Mouse (Mus musculus) hindbrain, embryonic 13.5 days (tissue): ENCODE results near the gene Ppp1ca. TPM values are rescaled to one million over a fixed set of nuclear protein-coding genes. Genes with fewer than 3 reads are reported as not detected.

Experiments
- ATAC-seq: fragments of 200-750 bp; cut with Nextera tagmentation; 2 replicates; pipeline ENCODE4 v1.8.0; 2017; ENCODE audit warnings: moderate TSS enrichment; ENCODE audit not compliant: low FRiP score
- H3K27ac ChIP-seq: fragments of 300-500 bp; sonication (generic); 2 replicates; pipeline ENCODE4 v1.5.1; 2015; ENCODE audit warnings: inconsistent platforms, mild to moderate bottlenecking, moderate library complexity
- H3K27me3 ChIP-seq: fragments of 300-500 bp; sonication (generic); 2 replicates; pipeline ENCODE4 v1.6.1; 2015; ENCODE audit warnings: mild to moderate bottlenecking, inconsistent platforms
- H3K36me3 ChIP-seq: fragments of 300-500 bp; sonication (generic); 2 replicates; pipeline ENCODE4 v1.6.1; 2015; ENCODE audit warnings: mild to moderate bottlenecking, inconsistent platforms
- H3K4me1 ChIP-seq: fragments of 300-500 bp; sonication (generic); replicated peaks from 2 replicates; pipeline ENCODE4 v1.6.1; 2015; ENCODE audit warnings: inconsistent platforms
- H3K4me2 ChIP-seq: fragments of 300-500 bp; sonication (generic); 2 replicates; pipeline ENCODE4 v1.6.1; 2015; ENCODE audit warnings: inconsistent platforms, mild to moderate bottlenecking, moderate library complexity
- H3K4me3 ChIP-seq: fragments of 300-500 bp; sonication (generic); 2 replicates; pipeline ENCODE4 v1.5.1; 2015; ENCODE audit warnings: mild to moderate bottlenecking, inconsistent platforms
- H3K9ac ChIP-seq: fragments of 300-500 bp; sonication (generic); 2 replicates; pipeline ENCODE4 v1.6.1; 2015; ENCODE audit warnings: mild to moderate bottlenecking, inconsistent platforms
- H3K9me3 ChIP-seq: fragments of 300-500 bp; sonication (generic); 2 replicates; pipeline ENCODE4 v1.6.1; 2016; ENCODE audit warnings: inconsistent platforms
- WGBS: fragments of 180-500 bp; shearing (Covaris S2); methylation state at CpG from one replicate; pipeline ENCODE4 v1.1.7; 2015; 5-methylcytosine and 5-hydroxymethylcytosine counted together
- polyA plus RNA-seq: library from polyadenylated mRNA; unstranded; fragments of >200 nt; fragmentation: Nextera tagmentation; extraction: Ambion mirVana; gene quantifications from 2 replicates; pipeline ENCODE4 v1.2.1, GENCODE M21; 2015

Ppp1ca gene
- polyA plus RNA-seq, 1 experiment from 2014 or later: 611 TPM

GRCm38 (mm10) chr19:4149764-4150461 is 42.0 kb upstream of the Ppp1ca start:
- Histone ChIP-seq H3K4me2 (peak overlapping the region; percentile 93), H3K27me3 (no peaks in the 10 kb centered on the region), H3K9me3 (no peaks in the 10 kb centered on the region), H3K27ac (no peak overlapping the region), H3K36me3 (peaks cover 37% of the 10 kb centered on the region), H3K4me1 (peaks cover 30% of the 10 kb centered on the region), H3K4me3 (peak overlapping the region; percentile 85), H3K9ac (peak overlapping the region; percentile 94)
- no peak for ATAC-seq
- 93% methylated on average over 17 of the region's 17 CpGs for WGBS

- Histone ChIP-seq H3K9ac (peak overlapping the region; percentile 94; the same call in 1 of the 2 replicates), H3K27ac (no peak overlapping the region), H3K4me3 (no peak overlapping the region), H3K27me3 (no peaks in the 10 kb centered on the region), H3K36me3 (peaks cover 44% of the 10 kb centered on the region), H3K9me3 (no peaks in the 10 kb centered on the region), H3K4me1 (peaks cover 30% of the 10 kb centered on the region), H3K4me2 (no peak overlapping the region)
- ATAC-seq: no peak
- WGBS: 89% methylated on average over 22 of the region's 22 CpGs
Observed at GRCm38 (mm10) chr19:4150567-4151487, 41.0 kb upstream of the Ppp1ca start.

DNA sequence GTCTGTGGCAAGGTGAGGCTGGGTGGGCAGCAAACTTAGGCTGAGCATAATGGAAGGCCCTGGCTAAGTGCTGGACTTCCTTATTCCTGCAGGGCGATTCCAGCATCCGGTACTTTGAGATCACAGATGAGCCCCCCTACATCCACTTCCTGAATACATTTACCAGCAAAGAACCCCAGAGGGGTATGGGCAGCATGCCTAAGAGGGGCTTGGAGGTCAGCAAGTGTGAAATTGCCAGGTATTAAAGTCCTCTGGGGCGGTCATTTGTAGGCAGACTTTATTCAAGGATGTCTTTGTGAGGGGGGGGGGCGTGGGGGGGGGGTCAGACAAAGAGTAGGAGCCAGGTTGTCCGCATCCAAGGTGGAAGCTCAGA is 40.4 kb upstream of the Ppp1ca start:
- Histone ChIP-seq H3K27me3 (no peaks in the 10 kb centered on the region), H3K9ac (no peak overlapping the region), H3K4me1 (peaks cover 32% of the 10 kb centered on the region), H3K4me3 (no peak overlapping the region), H3K9me3 (no peaks in the 10 kb centered on the region), H3K4me2 (no peak overlapping the region), H3K27ac (no peak overlapping the region), H3K36me3 (peaks cover 50% of the 10 kb centered on the region)
- ATAC-seq: no peak
- WGBS: 76% methylated on average over 5 of the region's 5 CpGs

- Histone ChIP-seq H3K36me3 (peaks cover 54% of the 10 kb centered on the region), H3K27ac (no peak overlapping the region), H3K27me3 (no peaks in the 10 kb centered on the region), H3K4me3 (no peak overlapping the region), H3K9me3 (no peaks in the 10 kb centered on the region), H3K4me2 (no peak overlapping the region), H3K4me1 (peaks cover 32% of the 10 kb centered on the region), H3K9ac (no peak overlapping the region)
- no peak for ATAC-seq
- 89% methylated on average over 5 of the region's 5 CpGs for WGBS
Observed at GRCm38 (mm10) chr19:4151898-4152297, 40.0 kb upstream of the Ppp1ca start.

GRCm38 (mm10) chr19:4152445-4153231 is 39.2 kb upstream of the Ppp1ca start:
- H3K27me3 ChIP-seq: no peaks in the 10 kb centered on the region
- WGBS: 78% methylated on average over 8 of the region's 8 CpGs
- ATAC-seq: no peak
- H3K27ac ChIP-seq: no peak overlapping the region; the same call in 1 of the 2 replicates
- no peaks in the 10 kb centered on the region for H3K9me3 ChIP-seq
- peak overlapping the region; percentile 35 for H3K9ac ChIP-seq
- H3K4me1 ChIP-seq: peaks cover 28% of the 10 kb centered on the region
- H3K4me3 ChIP-seq: no peak overlapping the region
- no peak overlapping the region for H3K4me2 ChIP-seq
- H3K36me3 ChIP-seq: peaks cover 62% of the 10 kb centered on the region

- Histone ChIP-seq H3K36me3 (peaks cover 68% of the 10 kb centered on the region), H3K9ac (peak within 1 kb of the TSS; percentile 35), H3K4me1 (peaks cover 22% of the 10 kb centered on the region), H3K4me2 (no peak within 1 kb of the TSS), H3K4me3 (no peak within 1 kb of the TSS), H3K9me3 (no peaks in the 10 kb centered on the region), H3K27me3 (no peaks in the 10 kb centered on the region), H3K27ac (peak within 1 kb of the TSS; percentile 30; the same call in 1 of the 2 replicates)
- no peak for ATAC-seq
- 81% methylated on average over 11 of the region's 11 CpGs for WGBS
Observed at GRCm38 (mm10) chr19:4153232-4153654, 38.6 kb upstream of the Ppp1ca start, which contains the start of gene Ptprcap. Ptprcap (plus strand) TSS chr19:4153604.

DNA sequence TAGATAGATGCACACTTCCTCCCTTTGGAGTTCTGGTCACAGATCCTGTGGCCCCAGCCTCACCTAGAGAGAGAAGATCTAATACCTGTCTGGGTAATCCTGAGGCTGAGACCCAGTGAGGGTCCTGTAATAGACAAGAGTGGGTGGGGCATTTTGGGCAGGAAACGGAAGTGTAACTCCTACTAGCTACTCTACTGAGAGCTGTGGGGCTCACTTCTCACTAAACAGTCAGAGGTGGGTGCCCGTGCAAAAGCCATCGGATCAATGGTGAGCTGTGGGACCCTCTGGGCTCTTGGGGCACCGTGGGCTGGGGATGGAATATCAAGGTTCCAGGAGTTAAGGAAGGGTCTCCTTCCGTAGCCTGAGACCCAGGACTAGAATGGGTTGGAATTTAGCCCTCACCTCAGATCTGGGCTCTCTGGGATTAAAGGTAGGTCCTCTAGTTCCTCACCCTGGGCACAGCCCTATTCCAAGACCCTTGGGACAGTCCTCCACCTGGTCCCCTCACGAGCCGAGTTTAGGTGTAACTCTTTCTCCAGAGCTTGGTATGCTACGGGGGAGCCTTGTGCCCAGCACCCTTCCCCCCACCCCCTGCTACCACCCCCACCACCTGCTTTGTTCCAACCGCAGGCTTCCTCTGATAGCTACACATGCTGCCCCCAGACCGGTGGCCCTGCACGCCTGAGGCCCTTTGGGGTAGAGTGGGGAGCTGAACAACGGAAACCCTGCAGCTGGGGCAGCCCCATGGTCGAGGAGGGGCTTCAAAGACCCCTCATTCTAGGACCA is 37.2 kb upstream of the Ppp1ca start:
- Histone ChIP-seq H3K9me3 (no peaks in the 10 kb centered on the region), H3K4me3 (no peak overlapping the region), H3K27me3 (no peaks in the 10 kb centered on the region), H3K4me1 (peaks cover 12% of the 10 kb centered on the region), H3K36me3 (peaks cover 82% of the 10 kb centered on the region), H3K4me2 (no peak overlapping the region), H3K9ac (0 out of 2 replicates have a peak overlapping the region, but pooled peaks have one; percentile 1), H3K27ac (no peak overlapping the region)
- no peak for ATAC-seq
- WGBS: 81% methylated on average over 13 of the region's 13 CpGs

- no peaks in the 10 kb centered on the region for H3K9me3 ChIP-seq
- 0 out of 2 replicates have a peak overlapping the region, but pooled peaks have one; percentile 24 for H3K9ac ChIP-seq
- peak overlapping the region; percentile 48; the same call in 1 of the 2 replicates for H3K27ac ChIP-seq
Observed at GRCm38 (mm10) chr19:4155223-4156072, 36.4 kb upstream of the Ppp1ca start.

GRCm38 (mm10) chr19:4156073-4156579 is 35.7 kb upstream of the Ppp1ca start:
- Histone ChIP-seq H3K9ac (0 out of 2 replicates have a peak overlapping the region, but pooled peaks have one; percentile 24), H3K36me3 (peaks cover 80% of the 10 kb centered on the region), H3K9me3 (no peaks in the 10 kb centered on the region), H3K4me1 (0 out of 2 replicates have a peak, but pooled peaks cover 6% of the 10 kb centered on the region), H3K4me2 (no peak overlapping the region), H3K4me3 (no peak overlapping the region), H3K27me3 (no peaks in the 10 kb centered on the region), H3K27ac (peak overlapping the region; percentile 48; the same call in 1 of the 2 replicates)
- WGBS: 63% methylated on average over 20 of the region's 20 CpGs
- ATAC-seq: no peak

More at GRCm38 (mm10) chr19:4155223-4156072, 36.4 kb upstream of the Ppp1ca start:
- H3K27me3 ChIP-seq: no peaks in the 10 kb centered on the region
- no peak for ATAC-seq
- no peak overlapping the region for H3K4me2 ChIP-seq
- WGBS: 63% methylated on average over 6 of the region's 6 CpGs
- H3K4me3 ChIP-seq: no peak overlapping the region
- peaks cover 81% of the 10 kb centered on the region for H3K36me3 ChIP-seq
- peaks cover 4% of the 10 kb centered on the region; the same call in 1 of the 2 replicates for H3K4me1 ChIP-seq

- peaks cover 82% of the 10 kb centered on the region for H3K36me3 ChIP-seq
- H3K27me3 ChIP-seq: no peaks in the 10 kb centered on the region
- no peak overlapping the region for H3K27ac ChIP-seq
- H3K9me3 ChIP-seq: no peaks in the 10 kb centered on the region
- H3K4me1 ChIP-seq: peaks cover 8% of the 10 kb centered on the region; the same call in 1 of the 2 replicates
- no peak overlapping the region for H3K4me2 ChIP-seq
- 86% methylated on average over 12 of the region's 12 CpGs for WGBS
- H3K9ac ChIP-seq: no peak overlapping the region
- no peak for ATAC-seq
- no peak overlapping the region for H3K4me3 ChIP-seq
Observed at GRCm38 (mm10) chr19:4156771-4157170, 35.1 kb upstream of the Ppp1ca start.
